Mouse (Mus musculus) frontal cortex, adult (tissue): ENCODE results near the gene Gfra1.
A peak's percentile ranks its signal among the peaks of the same experiment; 100 is the strongest.

Source experiments
- ATAC-seq: cut with Nextera tagmentation; 2 replicates; pipeline ENCODE4 v1.9.2; 2017; ENCODE audit warnings: mild to moderate bottlenecking, moderate library complexity, mixed read lengths; ENCODE audit not compliant: low TSS enrichment

Gfra1 gene

GRCm38 (mm10) chr19:58393121-58393520 lies 62.6 kb downstream of the Gfra1 start:
- ATAC-seq = no peak

- no peak for ATAC-seq
Observed at GRCm38 (mm10) chr19:58391796-58392195, 63.9 kb downstream of the Gfra1 start.

GRCm38 (mm10) chr19:58389466-58389865 lies 66.2 kb downstream of the Gfra1 start:
- no peak for ATAC-seq

GRCm38 (mm10) chr19:58388851-58389447 lies 66.8 kb downstream of the Gfra1 start:
- no peak for ATAC-seq

- ATAC-seq = no peak
Observed at GRCm38 (mm10) chr19:58383273-58383672, 72.4 kb downstream of the Gfra1 start.

- ATAC-seq = no peak
Observed at GRCm38 (mm10) chr19:58382535-58382934, 73.2 kb downstream of the Gfra1 start.

- no peak for ATAC-seq
Observed at GRCm38 (mm10) chr19:58377969-58378368, 77.7 kb downstream of the Gfra1 start.

- ATAC-seq = no peak
Observed at GRCm38 (mm10) chr19:58376675-58377102, 79.0 kb downstream of the Gfra1 start.

- no peak for ATAC-seq
Observed at GRCm38 (mm10) chr19:58374648-58375047, 81.1 kb downstream of the Gfra1 start.

- ATAC-seq = peak; percentile 96
Observed at GRCm38 (mm10) chr19:58374155-58374554, 81.6 kb downstream of the Gfra1 start.

GRCm38 (mm10) chr19:58368513-58368912 lies 87.2 kb downstream of the Gfra1 start:
- no peak for ATAC-seq

- no peak for ATAC-seq
Observed at GRCm38 (mm10) chr19:58364688-58365087, 91.0 kb downstream of the Gfra1 start.

GRCm38 (mm10) chr19:58360982-58361381 lies 94.7 kb downstream of the Gfra1 start:
- no peak for ATAC-seq

- no peak for ATAC-seq
Observed at GRCm38 (mm10) chr19:58358063-58358462, 97.6 kb downstream of the Gfra1 start.

GRCm38 (mm10) chr19:58353953-58354352 lies 101.8 kb downstream of the Gfra1 start:
- ATAC-seq = no peak

- no peak for ATAC-seq
Observed at GRCm38 (mm10) chr19:58353260-58353870, 102.3 kb downstream of the Gfra1 start.

GRCm38 (mm10) chr19:58349890-58350408 lies 105.8 kb downstream of the Gfra1 start:
- no peak for ATAC-seq

GRCm38 (mm10) chr19:58345137-58345536 lies 110.6 kb downstream of the Gfra1 start:
- ATAC-seq = no peak

- ATAC-seq = no peak
Observed at GRCm38 (mm10) chr19:58341351-58341750, 114.4 kb downstream of the Gfra1 start.

- no peak for ATAC-seq
Observed at GRCm38 (mm10) chr19:58340221-58340620, 115.5 kb downstream of the Gfra1 start.

- no peak for ATAC-seq
Observed at GRCm38 (mm10) chr19:58336802-58337201, 118.9 kb downstream of the Gfra1 start.

GRCm38 (mm10) chr19:58335585-58336530 lies 119.9 kb downstream of the Gfra1 start:
- no peak for ATAC-seq
